Mouse (Mus musculus) heart, postnatal 36 days (tissue): ENCODE measurements around the gene Cst12. TPM values are rescaled to one million over a fixed set of nuclear protein-coding genes. Genes with fewer than 3 reads are reported as not detected.

Experiments
- total RNA-seq, 2 experiments: library from RNA; stranded (reverse); gene quantifications; 2 replicates each; pipeline ENCODE4 v1.2.3; 2021

Cst12 gene
- total RNA-seq, 2 experiments from 2014 or later: not detected

Other genes starting within 250 kb of the Cst12 start
- 10 to 100 TPM in 1 of 2 experiments, 1 to 10 TPM in 1; 7.1 to 10.2 TPM for gene Nxt1, start 116.8 kb upstream of the Cst12 start, total RNA-seq
- 10 to 100 TPM; 23.0 to 26.3 TPM for gene Gzf1, start 108.3 kb upstream of the Cst12 start, total RNA-seq
- 1 to 10 TPM; 1.1 to 1.2 TPM for gene Napb, start 56.9 kb upstream of the Cst12 start, total RNA-seq
- gene Cstl1, start 39.0 kb upstream of the Cst12 start, total RNA-seq: not detected
- not detected for gene Cst11, start 17.9 kb upstream of the Cst12 start, total RNA-seq
- not detected for gene 8030411F24Rik, start 7.4 kb upstream of the Cst12 start, total RNA-seq
- gene Cst8, start 9.4 kb downstream of the Cst12 start, total RNA-seq: not detected
- not detected for gene Cst13, start 30.7 kb downstream of the Cst12 start, total RNA-seq
- 1 to 10 TPM in 1 of 2 experiments, under 1 TPM in 1; 0.68 to 1.2 TPM for gene Cst9, start 45.8 kb downstream of the Cst12 start, total RNA-seq
- gene 9230104L09Rik, start 75.7 kb downstream of the Cst12 start, total RNA-seq: under 1 TPM in 1 of 2 experiments, not detected in 1; 0.70 TPM
- gene Cst3, start 86.3 kb downstream of the Cst12 start, total RNA-seq: 1,000 to 10,000 TPM; 1,014 to 1,057 TPM
- not detected for gene Gm1330, start 213.9 kb downstream of the Cst12 start, total RNA-seq
- not detected for gene Gm10750, start 227.9 kb downstream of the Cst12 start, total RNA-seq